Mouse (Mus musculus) heart, adult 18-20 months (tissue): Measurements from ENCODE around the gene Cfap54. TPM values are rescaled to one million over a fixed set of nuclear protein-coding genes. Genes with fewer than 3 reads are reported as not detected.
A peak's percentile ranks its signal among the peaks of the same experiment; 100 is the strongest.

Experiments
- DNase-seq, 2 experiments: peaks; one replicate each; pipeline ENCODE4 v3.0.0; 2021 to 2022; ENCODE audit warnings: mixed read lengths in 1 of 2
- long read RNA-seq, 2 experiments: library from polyadenylated mRNA; stranded (forward); transcript quantifications; one replicate each; pipeline ENCODE4 v2.0.0; 2021
- total RNA-seq, 2 experiments: library from RNA; stranded (reverse); gene quantifications; 2 replicates each; pipeline ENCODE4 v1.2.3; 2021

The Cfap54 gene
- total RNA-seq, result 1 to 10 TPM in 1 of 2 experiments, under 1 TPM in 1; 0.57 to 1.5 TPM
- long read RNA-seq, experiment 1, result 0 reads
- long read RNA-seq, experiment 2, result 0 reads

- peak; percentile 89 to 91 for DNase-seq
Measured at GRCm38 (mm10) chr10:93081133-93081779, at the start of gene Cfap54. TSS of gene Cfap54 (minus strand) at chr10:93081618.

GRCm38 (mm10) chr10:93130456-93130940 is 49.1 kb upstream of the Cfap54 start:
- DNase-seq, result peak; percentile 34 to 63

- no peak for DNase-seq
Measured at GRCm38 (mm10) chr10:93129904-93130455, 48.6 kb upstream of the Cfap54 start.

GRCm38 (mm10) chr10:93129345-93129744 is 47.9 kb upstream of the Cfap54 start:
- no peak for DNase-seq

GRCm38 (mm10) chr10:93128566-93128965 is 47.1 kb upstream of the Cfap54 start:
- DNase-seq, result no peak

- no peak for DNase-seq
Measured at GRCm38 (mm10) chr10:93126025-93126424, 44.6 kb upstream of the Cfap54 start.

- DNase-seq, result peak; percentile 65 to 90
Measured at GRCm38 (mm10) chr10:93123957-93124613, 42.7 kb upstream of the Cfap54 start.

- DNase-seq, result no peak
Measured at GRCm38 (mm10) chr10:93123310-93123709, 41.9 kb upstream of the Cfap54 start.

- no peak for DNase-seq
Measured at GRCm38 (mm10) chr10:93122399-93123184, 41.2 kb upstream of the Cfap54 start.

GRCm38 (mm10) chr10:93121262-93121860 is 39.9 kb upstream of the Cfap54 start:
- no peak for DNase-seq

- no peak for DNase-seq
Measured at GRCm38 (mm10) chr10:93119809-93120208, 38.4 kb upstream of the Cfap54 start.

- no peak for DNase-seq
Measured at GRCm38 (mm10) chr10:93116636-93117035, 35.2 kb upstream of the Cfap54 start.

GRCm38 (mm10) chr10:93115743-93116142 is 34.3 kb upstream of the Cfap54 start:
- no peak for DNase-seq

- no peak for DNase-seq
Measured at GRCm38 (mm10) chr10:93114782-93115181, 33.4 kb upstream of the Cfap54 start.

GRCm38 (mm10) chr10:93113968-93114367 is 32.5 kb upstream of the Cfap54 start:
- DNase-seq, result no peak

- no peak for DNase-seq
Measured at GRCm38 (mm10) chr10:93112021-93112420, 30.6 kb upstream of the Cfap54 start.

- DNase-seq, result no peak
Measured at GRCm38 (mm10) chr10:93111412-93111811, 30.0 kb upstream of the Cfap54 start.

GRCm38 (mm10) chr10:93105358-93105757 is 23.9 kb upstream of the Cfap54 start:
- DNase-seq, result no peak

- DNase-seq, result no peak
Measured at GRCm38 (mm10) chr10:93104357-93104756, 22.9 kb upstream of the Cfap54 start.

GRCm38 (mm10) chr10:93103676-93104075 is 22.3 kb upstream of the Cfap54 start:
- DNase-seq, result peak in 1 of 2 experiments; percentile 8

GRCm38 (mm10) chr10:93102321-93102720 is 20.9 kb upstream of the Cfap54 start:
- no peak for DNase-seq

GRCm38 (mm10) chr10:93098211-93098805 is 16.9 kb upstream of the Cfap54 start:
- DNase-seq, result no peak
